Mouse (Mus musculus) layer of hippocampus, adult 8-10 months (tissue): ENCODE results near the gene Thbs2. TPM values are rescaled to one million over a fixed set of nuclear protein-coding genes. Genes with fewer than 3 reads are reported as not detected.

Experiments
- DNase-seq, 2 experiments: peaks; one replicate each; pipeline ENCODE4 v3.0.0; 2022; ENCODE audit warnings: low spot score in 2 of 2
- total RNA-seq, 4 experiments: library from RNA; stranded (reverse); gene quantifications; 2 replicates each; pipeline ENCODE4 v1.2.4; 2022

Gene Thbs2
- total RNA-seq, 4 experiments from 2014 or later: 3.5 to 8.7 (median 5.0) TPM

DNA sequence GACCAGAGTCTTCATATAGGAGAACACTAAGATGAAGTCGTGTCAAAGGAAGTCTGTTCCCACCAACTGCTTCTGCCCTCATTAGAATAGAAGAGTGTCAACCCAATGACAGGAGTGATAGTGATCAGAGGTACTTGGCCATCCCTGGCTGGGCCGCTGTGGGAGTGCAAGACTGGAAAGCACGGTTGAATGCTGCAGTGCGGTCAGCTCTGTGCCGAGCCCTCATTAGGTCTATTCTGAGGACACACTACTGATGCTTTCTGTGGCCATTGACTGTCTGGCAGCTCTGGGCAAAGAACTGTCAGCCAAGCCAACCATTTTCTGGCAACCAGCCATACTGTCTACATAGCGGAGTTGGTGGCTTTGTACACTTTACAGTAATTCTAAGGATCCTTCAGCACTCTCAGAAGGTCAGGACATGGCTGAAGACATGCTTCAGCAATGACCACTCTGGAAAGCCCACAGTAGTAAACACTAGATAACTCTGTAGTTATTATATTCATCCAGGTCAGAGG is 2.3 kb upstream of the Thbs2 start:
- no peak for DNase-seq

DNA sequence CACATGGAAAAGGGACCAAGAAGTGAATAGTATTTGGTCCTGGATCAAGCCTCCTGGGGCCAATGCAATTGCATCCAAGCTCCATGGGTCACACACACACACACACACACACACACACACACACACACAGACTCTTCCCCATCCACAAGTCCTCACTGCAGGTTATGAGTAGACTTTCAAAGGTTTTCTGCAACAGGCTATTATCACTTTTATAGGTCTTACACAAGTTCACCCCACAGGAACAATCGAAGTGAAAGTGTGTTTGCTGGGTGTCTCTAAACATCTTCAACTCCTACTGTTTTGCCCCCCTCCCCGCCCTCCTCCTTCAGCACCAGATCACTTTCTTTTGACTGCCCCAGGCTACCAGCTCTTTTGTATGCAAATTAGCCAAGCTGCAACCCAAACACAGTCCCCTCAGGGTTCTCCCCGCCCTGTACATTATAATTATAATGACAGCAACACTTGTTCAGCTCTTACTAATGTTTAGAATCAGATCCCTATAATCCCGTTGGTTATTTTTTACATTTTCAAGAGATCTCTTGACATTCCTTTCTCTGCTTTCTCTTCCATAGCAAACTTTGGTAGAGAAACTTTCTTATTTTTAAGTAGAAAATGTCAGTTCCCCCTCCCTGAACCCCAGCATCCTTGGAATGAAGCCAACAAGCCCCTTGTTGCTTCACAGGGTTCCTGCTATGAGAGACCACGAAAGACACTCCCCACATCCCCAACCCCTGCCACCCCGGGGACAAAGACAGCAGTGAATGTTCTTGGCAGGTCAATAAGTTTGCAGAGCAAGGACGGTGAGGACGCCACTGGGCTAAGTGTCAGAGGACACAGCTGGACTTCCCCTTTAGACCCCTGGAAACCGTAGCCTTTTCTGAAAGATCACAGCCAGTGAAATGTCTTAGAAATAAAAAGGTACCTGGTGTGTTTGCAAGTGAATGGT is 714 bp downstream of the Thbs2 start:
- no peak for DNase-seq

DNA sequence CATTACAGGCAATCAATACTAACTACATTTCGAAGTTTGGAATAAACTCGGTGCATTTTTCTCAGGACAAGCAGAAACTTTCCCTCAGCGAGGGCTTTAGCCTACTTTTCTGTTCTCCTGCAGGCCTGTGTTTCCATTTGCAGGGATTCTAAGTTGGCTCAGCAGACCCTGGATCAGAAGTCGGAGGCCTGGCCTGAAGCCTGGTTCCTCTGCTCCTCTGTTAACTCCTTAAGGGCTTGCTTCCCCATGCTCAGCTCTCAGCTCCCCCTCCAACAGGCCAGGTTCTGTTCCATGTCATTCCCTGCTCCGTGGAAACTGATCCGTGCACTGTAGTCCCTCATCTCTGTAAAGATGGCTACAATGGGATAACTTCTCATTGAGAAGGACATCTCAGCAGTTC is 2.1 kb downstream of the Thbs2 start:
- no peak for DNase-seq

DNA sequence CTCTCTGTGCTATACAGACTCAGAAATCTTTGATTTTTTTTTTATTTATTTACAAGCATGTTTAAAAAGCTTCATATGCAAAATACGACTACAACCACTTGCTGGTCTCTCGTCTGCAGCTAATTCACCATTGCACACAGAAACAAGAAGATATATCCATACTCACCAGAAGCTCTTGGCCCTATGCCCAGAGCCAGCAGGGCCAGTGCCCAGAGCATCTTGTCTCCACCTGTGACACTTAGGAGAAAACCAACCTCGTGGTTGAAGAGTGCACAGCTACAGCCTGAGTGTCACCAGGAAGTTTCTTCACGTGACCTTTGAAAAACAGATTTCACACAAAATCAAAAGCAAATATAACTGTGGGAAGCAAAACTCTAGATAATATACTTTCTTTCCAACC is 2.8 kb downstream of the Thbs2 start:
- DNase-seq: no peak

DNA sequence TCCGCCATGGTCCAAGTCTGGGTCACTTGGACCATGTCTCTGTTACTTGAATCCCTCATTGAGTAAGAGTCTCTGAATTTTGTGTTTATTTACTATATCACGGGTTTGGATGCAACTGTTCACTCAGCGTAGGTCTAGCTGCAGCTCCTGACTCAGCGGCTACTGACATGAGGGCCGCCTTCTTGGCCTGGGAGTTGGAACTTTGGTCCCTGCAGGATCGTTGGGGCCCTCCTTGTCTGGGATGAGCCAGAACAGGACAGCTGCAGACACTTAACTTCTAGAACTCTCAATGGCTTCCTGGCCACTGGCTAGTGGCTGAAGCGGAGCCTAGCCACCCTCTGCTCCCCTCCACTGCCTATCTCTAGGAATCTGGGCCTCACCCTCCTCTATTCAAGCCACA is 11.2 kb downstream of the Thbs2 start:
- no peak for DNase-seq

DNA sequence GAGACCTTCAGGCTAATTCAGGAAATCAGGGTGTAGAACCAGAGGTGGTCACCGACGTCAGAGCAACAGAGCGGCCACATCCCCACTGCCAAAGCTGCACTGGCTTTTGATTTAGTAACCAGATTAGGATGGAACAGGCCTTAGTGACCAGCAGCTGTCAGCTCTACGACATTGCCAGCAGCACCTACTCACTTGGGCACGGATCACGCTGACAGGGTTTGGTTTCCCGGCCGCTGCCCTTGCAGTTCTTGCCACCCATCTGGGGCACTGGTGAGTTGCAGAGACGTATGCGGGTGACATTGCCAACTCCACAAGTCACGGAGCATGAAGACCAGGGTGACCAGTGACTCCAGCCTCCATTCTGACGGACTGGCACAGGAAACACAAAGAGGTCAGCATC is 13.0 kb downstream of the Thbs2 start:
- DNase-seq: no peak

DNA sequence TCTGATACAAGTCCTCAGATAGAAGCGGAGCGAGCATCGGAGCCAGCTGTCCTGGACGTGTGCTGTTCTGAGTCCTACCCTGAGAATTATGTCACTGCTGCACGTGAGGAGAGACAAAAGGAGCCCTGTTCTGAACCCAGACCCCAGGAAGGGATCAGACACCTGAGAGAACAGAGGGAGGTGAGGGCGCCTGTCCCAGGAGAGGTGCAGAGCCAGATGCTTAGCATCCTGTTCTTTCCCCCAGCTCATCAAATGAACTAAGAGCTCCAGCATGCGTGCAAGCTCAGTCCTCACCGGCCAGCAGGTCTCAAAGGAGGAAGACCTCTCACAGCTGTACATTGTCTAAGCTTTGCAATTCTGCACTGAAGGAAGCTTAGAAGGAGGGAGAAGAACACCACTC is 16.8 kb downstream of the Thbs2 start:
- no peak for DNase-seq

DNA sequence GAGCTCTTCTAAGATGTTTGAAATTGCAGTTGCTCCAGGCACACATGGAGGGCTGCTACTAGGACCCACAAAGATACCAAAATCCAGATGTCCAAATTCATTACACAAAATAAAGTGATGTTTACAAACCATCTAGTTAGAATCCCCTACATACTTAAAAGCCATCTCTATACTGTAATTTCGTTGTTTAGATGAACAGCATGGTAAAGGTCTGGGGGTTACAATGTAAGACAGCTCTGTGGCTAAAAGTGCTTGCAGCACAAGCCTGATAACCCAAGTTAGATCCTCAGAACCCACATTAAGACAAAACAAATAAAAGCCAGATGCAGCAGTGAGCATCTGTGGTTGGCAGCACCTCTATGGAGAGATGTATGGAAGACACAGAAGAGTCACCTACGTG is 18.5 kb downstream of the Thbs2 start:
- no peak for DNase-seq

DNA sequence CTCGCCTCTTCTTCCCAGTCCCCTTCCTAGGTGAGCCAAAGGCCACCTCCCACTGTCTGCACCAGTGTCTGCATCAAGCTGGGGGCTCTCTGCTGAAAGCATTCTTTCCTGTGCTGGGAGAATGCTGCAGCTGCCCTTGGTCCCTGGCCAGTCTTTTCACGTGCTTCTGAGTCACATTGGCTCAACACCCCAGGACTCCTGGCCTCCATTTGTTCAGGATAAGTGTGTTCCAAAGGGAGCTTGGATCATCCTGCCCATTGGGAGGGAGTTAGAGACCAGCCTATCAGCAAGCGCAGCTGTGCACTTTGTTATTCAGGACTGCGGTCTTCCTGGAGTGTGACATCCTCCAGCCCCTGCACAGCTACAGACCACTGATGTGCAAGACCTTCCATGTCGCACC is 21.6 kb downstream of the Thbs2 start:
- peak; percentile 33 to 46 for DNase-seq

DNA sequence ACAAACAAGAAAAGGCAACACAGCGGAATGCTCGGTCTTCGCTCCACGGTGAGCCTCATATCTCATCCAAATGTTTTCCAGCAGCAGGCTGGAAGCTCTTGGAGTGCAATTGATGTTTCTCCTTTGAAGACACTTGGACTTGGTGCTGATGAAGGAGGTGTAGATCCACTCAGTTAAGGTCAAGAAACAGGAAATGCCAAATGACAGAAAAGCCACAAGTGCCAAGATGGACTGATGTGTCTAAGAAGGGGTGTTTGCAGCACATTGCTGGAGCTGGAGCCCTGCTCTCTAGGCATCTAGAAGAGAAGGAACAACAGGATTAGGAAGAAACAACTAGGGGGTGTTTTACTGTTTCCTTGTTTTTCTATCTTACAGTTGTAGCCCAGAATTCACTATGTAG is 26.8 kb downstream of the Thbs2 start:
- no peak for DNase-seq

DNA sequence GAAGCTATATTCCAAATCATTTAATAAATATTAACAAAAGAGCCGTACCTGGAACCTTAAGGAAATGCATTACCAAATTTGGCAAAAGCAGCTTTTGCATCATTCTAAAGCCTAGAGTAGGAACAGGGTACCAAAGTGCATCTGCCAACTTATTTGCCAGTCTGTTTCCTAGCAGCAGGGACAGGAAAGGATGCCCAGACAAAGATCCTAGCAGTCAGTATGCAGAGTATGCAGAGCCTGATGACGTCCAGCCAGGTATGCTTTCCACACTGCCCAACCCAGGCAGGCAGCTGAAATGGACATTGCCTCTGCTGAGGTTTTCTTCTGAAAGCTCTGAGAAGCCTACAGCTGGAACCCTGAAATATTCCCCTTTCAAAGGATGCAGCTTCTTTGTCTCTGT is 27.6 kb downstream of the Thbs2 start:
- DNase-seq: no peak

DNA sequence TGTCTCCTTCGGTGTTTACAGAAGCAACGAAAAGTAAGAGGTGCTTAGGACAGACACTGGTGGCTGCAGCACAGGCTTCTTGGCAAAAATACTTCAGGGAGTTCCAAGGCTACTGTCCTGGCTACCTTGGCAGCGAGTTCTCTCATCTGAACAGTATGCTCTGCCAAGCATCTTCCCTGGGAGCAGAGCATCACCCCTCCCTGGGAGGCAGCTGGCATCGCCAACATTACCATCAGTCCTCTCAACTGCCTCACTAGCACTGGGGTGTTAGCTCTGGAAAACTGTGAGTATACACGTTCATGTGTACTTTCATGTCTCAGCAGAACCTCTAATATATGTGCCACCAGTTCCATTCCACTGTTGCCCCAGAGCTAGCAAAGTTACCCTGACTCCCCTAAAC is 30.7 kb downstream of the Thbs2 start:
- no peak for DNase-seq

DNA sequence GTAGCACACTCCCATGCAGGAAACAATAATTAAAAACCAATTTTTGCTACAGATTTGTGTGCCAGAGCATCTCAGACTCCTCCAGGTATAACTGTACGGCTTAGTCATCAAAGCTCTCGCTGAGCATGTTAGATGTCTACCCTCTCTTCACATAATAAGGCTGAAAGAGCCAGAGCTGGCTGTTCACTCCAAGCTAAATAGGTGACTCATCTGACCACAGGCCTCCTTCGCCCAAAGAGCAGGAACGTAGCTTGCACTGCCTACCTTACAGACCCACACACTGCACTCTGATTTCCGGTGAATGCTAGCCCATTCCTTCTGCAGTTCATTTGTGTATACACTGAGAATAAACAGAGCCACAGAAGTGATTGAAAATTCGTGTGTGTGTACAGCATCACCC is 31.6 kb downstream of the Thbs2 start:
- no peak for DNase-seq

DNA sequence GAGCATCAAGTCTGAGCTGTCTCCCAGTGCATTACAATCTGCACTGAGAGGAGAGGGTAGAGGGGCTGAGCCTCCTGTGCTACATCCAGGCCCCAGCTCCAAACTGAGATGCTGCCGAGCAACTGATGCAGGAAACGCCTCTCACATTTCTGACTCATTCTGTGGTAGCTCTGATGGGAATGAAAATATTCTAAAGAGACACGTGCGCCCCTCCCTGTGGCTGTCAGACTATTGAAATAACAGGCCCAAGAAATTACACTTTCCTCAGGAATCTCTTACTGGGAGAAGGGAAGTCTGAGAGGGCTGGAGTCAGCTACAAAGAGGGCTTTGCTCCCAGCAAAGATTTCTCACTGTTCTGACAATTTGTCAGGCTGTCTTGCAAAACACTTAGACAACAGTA is 34.3 kb downstream of the Thbs2 start:
- DNase-seq: no peak

DNA sequence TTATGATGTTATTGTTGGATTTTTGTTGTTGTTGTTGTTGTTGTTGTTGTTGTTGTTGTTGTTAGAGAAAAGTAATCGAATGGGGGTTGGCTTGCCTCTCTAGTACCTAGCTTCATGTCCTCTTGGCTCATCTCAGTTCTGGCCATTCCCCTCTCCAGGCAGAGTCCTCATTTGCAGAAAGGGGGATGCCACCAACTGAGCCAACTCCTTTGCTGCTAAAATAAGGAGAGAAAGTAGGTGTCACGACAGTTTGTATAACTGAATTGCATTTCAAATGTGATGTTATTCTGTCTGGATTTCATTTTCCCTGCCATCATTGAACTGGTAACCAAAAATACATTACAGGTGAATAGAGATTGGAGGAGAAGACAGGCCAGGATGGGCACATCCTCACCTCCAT is 35.9 kb downstream of the Thbs2 start:
- DNase-seq: no peak

DNA sequence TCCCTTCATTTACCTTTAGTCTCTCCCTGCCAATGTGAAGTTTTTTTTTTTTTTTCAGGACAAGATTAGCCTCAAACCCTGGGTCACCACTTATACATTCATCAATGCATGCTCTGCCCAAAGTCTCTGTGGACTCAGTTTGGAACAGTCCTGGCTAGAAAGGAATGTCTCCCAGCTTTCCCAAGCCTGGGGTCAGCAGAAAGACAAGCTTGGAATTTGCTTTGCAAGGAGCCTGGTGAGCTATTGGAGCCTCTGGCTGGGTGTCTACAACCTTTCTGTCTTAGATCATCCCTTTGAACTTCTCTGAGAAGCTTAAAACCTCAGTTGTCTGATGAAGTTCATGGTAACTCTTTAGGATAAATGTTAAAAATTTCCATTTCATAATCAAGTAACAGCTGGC is 36.9 kb downstream of the Thbs2 start:
- no peak for DNase-seq

DNA sequence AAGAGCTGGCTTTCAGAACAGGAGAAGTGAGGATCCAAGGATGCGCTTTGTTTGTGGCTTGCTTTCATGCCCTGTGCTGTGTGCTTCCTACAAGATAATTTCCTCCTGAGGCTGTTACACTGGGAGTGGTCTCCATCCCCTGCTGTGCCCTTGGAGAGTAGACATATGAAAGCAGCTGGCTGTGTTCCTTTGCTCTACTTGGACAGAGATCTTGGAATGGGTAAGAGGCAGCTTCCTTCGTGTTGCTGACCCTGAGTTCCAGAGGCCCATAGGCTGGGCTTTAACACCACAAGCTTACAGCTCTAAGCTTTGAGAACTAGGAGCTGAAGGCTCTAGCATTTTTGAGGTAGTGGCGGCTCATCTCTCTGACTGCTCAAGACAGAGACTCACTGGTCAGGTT is 39.1 kb downstream of the Thbs2 start:
- DNase-seq: no peak

DNA sequence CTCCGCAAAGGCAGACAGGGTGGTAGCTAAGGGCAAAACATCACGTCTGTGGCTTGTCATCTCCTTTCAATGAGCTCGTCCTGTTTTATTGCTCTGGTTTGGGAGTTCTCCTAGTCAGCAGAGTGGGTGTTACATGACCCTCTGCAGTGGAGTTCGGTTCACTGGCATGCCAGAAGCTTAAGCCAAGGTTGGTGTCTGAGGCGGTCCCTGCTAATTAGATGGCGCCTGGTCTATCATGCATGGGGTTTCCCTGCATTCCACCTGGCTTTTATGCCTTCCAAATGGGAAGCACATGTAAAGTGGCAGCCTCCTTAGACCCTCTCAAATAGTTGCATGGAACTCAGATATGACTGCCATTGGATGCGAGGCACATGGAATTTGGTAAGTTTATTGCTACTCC is 42.0 kb downstream of the Thbs2 start:
- no peak for DNase-seq

DNA sequence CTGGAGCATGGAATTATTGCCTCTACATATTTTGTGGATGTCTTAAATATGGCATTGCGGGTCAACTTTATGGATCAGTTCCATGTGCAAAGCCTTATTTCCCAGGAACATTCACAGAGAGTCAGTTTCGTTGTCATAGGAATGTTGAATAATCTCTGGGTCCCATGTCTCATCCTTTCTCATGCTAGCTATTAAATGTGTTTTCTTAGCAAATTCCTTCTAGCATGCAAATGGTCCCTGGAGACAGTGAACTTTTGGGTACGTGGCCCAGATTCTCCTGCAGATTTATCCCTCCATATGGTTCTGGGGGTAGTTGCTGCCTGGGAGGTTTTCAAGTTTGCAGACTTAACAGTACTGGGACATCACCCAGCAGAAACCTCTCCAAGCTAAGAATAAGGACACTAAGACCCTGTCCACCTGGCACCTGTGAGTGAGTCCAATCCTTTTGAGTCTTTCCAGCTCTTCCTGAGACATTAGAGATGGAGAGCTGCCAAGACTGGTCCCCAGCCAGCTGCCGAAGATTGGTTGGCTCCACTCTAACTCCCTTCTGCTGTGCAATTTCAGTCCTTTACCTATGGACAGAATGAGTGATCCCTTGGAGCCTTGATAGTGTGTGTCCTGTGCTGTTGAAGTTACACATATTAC is 45.9 kb downstream of the Thbs2 start:
- DNase-seq: peak in 1 of 2 experiments; percentile 16

DNA sequence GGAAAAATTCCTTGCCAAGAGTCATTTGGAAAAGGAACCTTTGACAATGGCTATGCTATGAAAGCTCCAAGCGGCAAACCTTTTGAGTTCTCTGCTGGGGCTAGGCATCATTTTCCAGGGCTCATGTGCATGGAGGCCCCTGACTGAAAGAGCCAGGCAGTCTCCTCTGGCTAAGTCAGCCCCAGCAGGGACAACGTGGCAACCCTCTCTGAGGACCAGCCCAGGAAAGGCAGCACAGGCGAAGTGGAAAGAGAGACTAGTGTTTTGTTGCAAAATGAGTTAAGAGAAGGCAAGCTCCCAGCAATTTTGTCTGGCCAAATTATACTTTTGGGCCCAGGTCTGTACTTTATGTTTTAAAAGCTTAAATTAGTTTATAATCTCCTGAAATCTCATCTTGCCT is 50.0 kb downstream of the Thbs2 start:
- no peak for DNase-seq

DNA sequence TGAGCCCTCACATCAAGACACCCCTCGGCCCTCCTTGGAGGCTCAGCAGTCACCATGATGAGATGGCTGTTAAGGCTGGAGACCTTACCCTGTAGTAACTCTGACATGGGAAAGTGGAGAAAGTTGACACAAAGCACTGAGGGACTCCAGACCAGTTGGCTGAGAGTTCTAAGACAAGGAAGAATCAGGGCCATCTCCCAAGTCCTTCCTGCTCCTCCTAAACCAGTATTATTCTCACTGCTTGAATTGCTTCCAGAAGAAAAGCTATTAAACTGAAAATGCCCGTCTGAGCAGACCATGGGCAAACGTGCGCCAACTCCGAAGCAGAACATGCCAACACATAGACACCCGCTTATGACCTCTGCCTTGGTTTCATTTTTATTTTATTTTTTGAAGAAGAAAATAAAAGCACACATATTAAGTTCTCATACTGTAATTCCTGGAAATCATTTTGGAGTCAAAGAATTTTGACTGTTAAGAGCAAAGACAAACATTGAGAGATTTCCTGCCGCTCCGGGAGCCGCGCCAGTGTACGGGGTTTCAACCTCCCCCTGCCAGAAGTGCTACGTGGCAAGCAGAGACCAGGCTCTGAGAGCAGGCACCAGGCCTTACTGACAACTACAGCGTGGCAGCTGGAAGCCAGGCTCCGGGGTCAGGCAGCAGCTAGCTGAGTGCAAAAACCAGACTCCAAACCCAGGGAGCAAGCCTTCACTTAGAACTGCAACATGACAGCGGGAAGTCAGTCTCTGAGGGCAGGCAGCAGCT is 53.5 kb downstream of the Thbs2 start:
- DNase-seq: no peak
